Mouse (Mus musculus) embryonic facial prominence, embryonic 14.5 days (tissue): ENCODE measurements around the gene Ccdc106. TPM values are rescaled to one million over a fixed set of nuclear protein-coding genes. Genes with fewer than 3 reads are reported as not detected.

Experiments
- ATAC-seq: fragments of 200-750 bp; cut with Nextera tagmentation; 2 replicates; pipeline ENCODE4 v1.8.0; 2017; ENCODE audit warnings: low read depth, moderate number of reproducible peaks, moderate TSS enrichment
- DNase-seq: peaks from one replicate; pipeline ENCODE4 v3.0.0-alpha.2; 2015; ENCODE audit warnings: low spot score
- H3K27ac ChIP-seq: fragments of 300-500 bp; sonication (generic); replicated peaks from 2 replicates; pipeline ENCODE4 v1.5.1; 2014; ENCODE audit warnings: low read depth, mild to moderate bottlenecking, low read length, moderate library complexity
- H3K27me3 ChIP-seq: fragments of 300-500 bp; sonication (generic); replicated peaks from 2 replicates; pipeline ENCODE4 v1.6.1; 2014; ENCODE audit warnings: low read length; ENCODE audit not compliant: control insufficient read depth, insufficient read depth
- H3K36me3 ChIP-seq: fragments of 300-500 bp; sonication (generic); 2 replicates; pipeline ENCODE4 v1.6.1; 2014; ENCODE audit warnings: low read length, mixed read lengths; ENCODE audit not compliant: control insufficient read depth, insufficient read depth
- H3K4me1 ChIP-seq: fragments of 300-500 bp; sonication (generic); 2 replicates; pipeline ENCODE4 v1.6.1; 2014; ENCODE audit warnings: antibody characterized with exemption, low read length; ENCODE audit not compliant: control insufficient read depth, insufficient read depth
- H3K4me2 ChIP-seq: fragments of 300-500 bp; sonication (generic); 2 replicates; pipeline ENCODE4 v1.6.1; 2014; ENCODE audit warnings: low read depth, mild to moderate bottlenecking, low read length, moderate library complexity, mixed read lengths
- H3K4me3 ChIP-seq: fragments of 300-500 bp; sonication (generic); 2 replicates; pipeline ENCODE4 v1.5.1; 2014; ENCODE audit warnings: low read depth, mild to moderate bottlenecking, low read length
- H3K9ac ChIP-seq: fragments of 300-500 bp; sonication (generic); 2 replicates; pipeline ENCODE4 v1.6.1; 2014; ENCODE audit warnings: low read depth, mild to moderate bottlenecking, low read length, moderate library complexity, mixed read lengths
- H3K9me3 ChIP-seq: fragments of 300-500 bp; sonication (generic); 2 replicates; pipeline ENCODE4 v1.6.1; 2016; ENCODE audit warnings: low read length; ENCODE audit not compliant: control insufficient read depth
- WGBS: fragments of 180-500 bp; shearing (Covaris S2); extraction: QIAGEN DNeasy Blood & Tissue Kit; methylation state at CpG from one replicate; pipeline ENCODE4 v1.1.7; 2014; 5-methylcytosine and 5-hydroxymethylcytosine counted together
- polyA plus RNA-seq: library from polyadenylated mRNA; unstranded; fragments of >200 nt; fragmentation: Nextera tagmentation; extraction: Ambion mirVana; gene quantifications from 2 replicates; pipeline ENCODE4 v1.2.1, GENCODE M21; 2014

Ccdc106 gene
- polyA plus RNA-seq, 1 experiment from 2014 or later, result 21.6 TPM

GRCm38 (mm10) chr7:5051193-5052192 lies 31.1 kb downstream of the Ccdc106 start, which contains the start of gene Zfp580:
Zfp580 (plus strand) TSS chr7:5051538.
- ATAC-seq, result peak; percentile 87
- WGBS, result 1% methylated on average over 63 of the region's 65 CpGs

GRCm38 (mm10) chr7:5052438-5052837 lies 32.1 kb downstream of the Ccdc106 start:
- Histone ChIP-seq H3K4me3 (peak overlapping the region; percentile 77), H3K27ac (no peak overlapping the region), H3K4me1 (peaks cover 32% of the 10 kb centered on the region), H3K9me3 (no peaks in the 10 kb centered on the region), H3K36me3 (no peaks in the 10 kb centered on the region), H3K9ac (peak overlapping the region; percentile 86), H3K4me2 (peak overlapping the region; percentile 94), H3K27me3 (peaks cover 41% of the 10 kb centered on the region)
- WGBS, result 3% methylated on average over 12 of the region's 12 CpGs
- DNase-seq (no peak), ATAC-seq (no peak)

More at GRCm38 (mm10) chr7:5051193-5052192, 31.1 kb downstream of the Ccdc106 start, which contains the start of gene Zfp580:
- Histone ChIP-seq H3K36me3 (no peaks in the 10 kb centered on the region), H3K9ac (peak within 1 kb of the TSS; percentile 86), H3K4me1 (peaks cover 32% of the 10 kb centered on the region), H3K9me3 (no peaks in the 10 kb centered on the region), H3K4me3 (peak within 1 kb of the TSS; percentile 77), H3K4me2 (peak within 1 kb of the TSS; percentile 94), H3K27ac (peak within 1 kb of the TSS; percentile 71), H3K27me3 (peaks cover 41% of the 10 kb centered on the region)
- DNase-seq, result peak; percentile 81

DNA sequence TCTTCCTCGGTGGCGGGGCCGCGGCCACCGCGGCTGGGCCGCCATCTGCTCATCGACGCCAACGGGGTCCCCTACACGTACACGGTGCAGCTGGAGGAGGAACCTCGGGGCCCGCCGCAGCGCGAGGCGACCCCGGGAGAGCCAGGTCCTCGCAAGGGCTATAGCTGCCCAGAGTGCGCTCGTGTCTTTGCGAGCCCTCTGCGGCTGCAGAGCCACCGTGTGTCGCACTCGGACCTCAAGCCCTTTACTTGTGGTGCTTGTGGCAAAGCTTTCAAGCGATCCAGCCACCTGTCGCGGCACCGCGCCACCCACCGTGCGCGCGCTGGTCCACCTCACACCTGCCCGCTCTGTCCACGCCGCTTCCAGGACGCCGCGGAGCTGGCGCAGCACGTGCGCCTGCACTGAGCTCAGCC lies 32.6 kb downstream of the Ccdc106 start:
- ATAC-seq, result no peak
- no peak for DNase-seq
- H3K36me3 ChIP-seq, result no peaks in the 10 kb centered on the region
- H3K4me1 ChIP-seq, result peaks cover 32% of the 10 kb centered on the region
- H3K9me3 ChIP-seq, result no peaks in the 10 kb centered on the region
- no peak overlapping the region for H3K27ac ChIP-seq
- H3K9ac ChIP-seq, result peak overlapping the region; percentile 86
- peak overlapping the region; percentile 94 for H3K4me2 ChIP-seq
- 2% methylated on average over 41 of the region's 45 CpGs for WGBS
- H3K4me3 ChIP-seq, result peak overlapping the region; percentile 77
- H3K27me3 ChIP-seq, result peaks cover 41% of the 10 kb centered on the region

GRCm38 (mm10) chr7:5053456-5054179 lies 33.3 kb downstream of the Ccdc106 start:
- no peak for ATAC-seq
- Histone ChIP-seq H3K9ac (peak overlapping the region; percentile 86), H3K4me1 (peaks cover 32% of the 10 kb centered on the region), H3K9me3 (no peaks in the 10 kb centered on the region), H3K27ac (no peak overlapping the region), H3K4me2 (peak overlapping the region; percentile 94), H3K4me3 (peak overlapping the region; percentile 77), H3K36me3 (no peaks in the 10 kb centered on the region), H3K27me3 (peaks cover 41% of the 10 kb centered on the region)
- DNase-seq, result peak; percentile 25
- WGBS, result 10% methylated on average over 32 of the region's 32 CpGs

DNA sequence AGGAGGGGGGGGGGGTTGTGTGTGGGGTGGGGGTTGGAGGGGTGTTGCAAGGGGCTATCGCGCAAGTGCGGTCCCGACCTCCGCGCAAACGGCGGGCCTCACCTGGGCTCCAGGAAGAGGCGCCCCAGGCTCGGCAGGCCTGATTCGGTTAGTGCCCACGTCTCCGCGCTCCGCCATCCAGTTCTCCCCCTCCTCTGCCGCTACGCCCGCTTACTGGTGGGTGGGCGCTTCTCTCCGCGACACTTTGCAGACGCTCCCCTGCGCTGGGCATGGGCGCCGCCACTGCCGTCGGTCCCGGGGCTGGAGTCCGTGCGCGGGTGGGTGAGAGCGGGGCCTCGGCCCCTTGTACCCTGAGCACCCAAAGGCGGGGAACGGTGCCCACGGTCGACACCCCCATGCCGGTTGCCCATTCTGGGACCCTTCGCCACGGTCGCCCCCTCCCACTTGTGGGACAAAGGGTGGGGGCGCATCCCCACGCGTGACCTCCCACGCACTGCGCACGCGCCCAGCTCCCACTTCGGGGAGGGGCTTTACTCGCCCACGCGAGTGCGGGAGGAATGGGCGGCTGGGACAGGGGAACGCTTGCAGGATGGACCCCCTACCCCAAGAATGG lies 36.4 kb downstream of the Ccdc106 start:
- Histone ChIP-seq H3K9me3 (no peaks in the 10 kb centered on the region), H3K4me1 (peaks cover 37% of the 10 kb centered on the region), H3K27me3 (peaks cover 38% of the 10 kb centered on the region), H3K4me3 (peak overlapping the region; percentile 66), H3K27ac (peak overlapping the region; percentile 35), H3K4me2 (peak overlapping the region; percentile 86), H3K9ac (peak overlapping the region; percentile 84), H3K36me3 (no peaks in the 10 kb centered on the region)
- ATAC-seq, result no peak
- WGBS, result 1% methylated on average over 14 of the region's 55 CpGs
- DNase-seq, result peak; percentile 68

GRCm38 (mm10) chr7:5057381-5057780 lies 37.0 kb downstream of the Ccdc106 start:
- H3K4me1 ChIP-seq, result peaks cover 31% of the 10 kb centered on the region
- peaks cover 34% of the 10 kb centered on the region for H3K27me3 ChIP-seq
- H3K4me3 ChIP-seq, result peak overlapping the region; percentile 66
- ATAC-seq, result no peak
- WGBS, result 29% methylated on average over 8 of the region's 8 CpGs
- H3K9ac ChIP-seq, result peak overlapping the region; percentile 84
- no peak overlapping the region for H3K27ac ChIP-seq
- H3K9me3 ChIP-seq, result no peaks in the 10 kb centered on the region
- no peak for DNase-seq
- no peaks in the 10 kb centered on the region for H3K36me3 ChIP-seq
- peak overlapping the region; percentile 86 for H3K4me2 ChIP-seq

GRCm38 (mm10) chr7:5057804-5058203 lies 37.5 kb downstream of the Ccdc106 start:
- H3K4me3 ChIP-seq, result peak overlapping the region; percentile 66
- peaks cover 27% of the 10 kb centered on the region for H3K4me1 ChIP-seq
- H3K9ac ChIP-seq, result peak overlapping the region; percentile 84; the same call in 1 of the 2 replicates
- H3K27me3 ChIP-seq, result peaks cover 32% of the 10 kb centered on the region
- ATAC-seq (no peak), DNase-seq (no peak)
- no peaks in the 10 kb centered on the region for H3K9me3 ChIP-seq
- H3K27ac ChIP-seq, result no peak overlapping the region
- no peaks in the 10 kb centered on the region for H3K36me3 ChIP-seq
- peak overlapping the region; percentile 86 for H3K4me2 ChIP-seq
- 42% methylated on average over 11 of the region's 11 CpGs for WGBS

DNA sequence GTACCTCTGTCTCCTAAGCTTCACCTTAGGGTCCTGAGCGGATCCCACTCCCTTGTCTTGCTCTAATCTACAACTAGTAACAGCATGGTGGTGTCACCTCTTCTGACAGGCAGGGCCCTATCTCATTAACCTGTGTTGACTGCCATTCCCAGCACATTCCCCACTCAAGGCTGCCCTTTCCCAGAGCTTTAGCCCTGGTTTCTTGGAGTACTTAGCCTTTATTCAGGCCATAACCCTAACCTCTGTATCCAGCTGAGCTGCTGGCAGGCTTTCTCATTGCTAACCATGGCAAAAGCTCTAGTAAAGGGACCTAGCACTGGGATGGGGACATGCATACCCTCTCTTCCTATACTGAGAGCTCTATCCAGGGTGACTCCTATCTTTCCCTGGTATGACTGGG lies 38.3 kb downstream of the Ccdc106 start:
- no peak overlapping the region for H3K27ac ChIP-seq
- no peak for DNase-seq
- no peaks in the 10 kb centered on the region for H3K9me3 ChIP-seq
- no peak overlapping the region for H3K9ac ChIP-seq
- no peaks in the 10 kb centered on the region for H3K36me3 ChIP-seq
- WGBS, result 89% methylated on average over 1 of the region's 1 CpGs
- ATAC-seq, result no peak
- H3K4me2 ChIP-seq, result no peak overlapping the region
- no peak overlapping the region for H3K4me3 ChIP-seq
- peaks cover 19% of the 10 kb centered on the region for H3K4me1 ChIP-seq
- peaks cover 24% of the 10 kb centered on the region for H3K27me3 ChIP-seq
